Mouse (Mus musculus): Measurements from ENCODE around the gene Vars.
A peak's percentile ranks its signal among the peaks of the same experiment; 100 is the strongest.

Vars gene

GRCm38 (mm10) chr17:35050126-35050750 is 49.5 kb downstream of the Vars start:
- peak; percentile 86 for DNase-seq

GRCm38 (mm10) chr17:35051156-35052086 is 50.6 kb downstream of the Vars start:
- peak; percentile 77 for DNase-seq

- DNase-seq, result no peak
These were observed 51.5 kb downstream of the Vars start for GRCm38 (mm10) chr17:35052271-35052798.

- DNase-seq, result no peak
These were observed 55.1 kb downstream of the Vars start for GRCm38 (mm10) chr17:35055691-35056495.

- DNase-seq, result no peak
These were observed 56.3 kb downstream of the Vars start for GRCm38 (mm10) chr17:35057090-35057489.

- no peak for DNase-seq
These were observed 57.5 kb downstream of the Vars start for GRCm38 (mm10) chr17:35058316-35058715.

- peak; percentile 93 for DNase-seq
These were observed 58.4 kb downstream of the Vars start, which contains the start of gene Ddah2 for GRCm38 (mm10) chr17:35058911-35059892. Ddah2 (plus strand) TSS chr17:35059035.

GRCm38 (mm10) chr17:35060071-35060470 is 59.3 kb downstream of the Vars start:
- no peak for DNase-seq

GRCm38 (mm10) chr17:35060737-35061297 is 60.0 kb downstream of the Vars start:
- DNase-seq, result no peak

- DNase-seq, result no peak
These were observed 60.5 kb downstream of the Vars start for GRCm38 (mm10) chr17:35061299-35061698.

GRCm38 (mm10) chr17:35063466-35063865 is 62.7 kb downstream of the Vars start:
- no peak for DNase-seq

- DNase-seq, result no peak
These were observed 63.6 kb downstream of the Vars start for GRCm38 (mm10) chr17:35064378-35064877.

- no peak for DNase-seq
These were observed 64.5 kb downstream of the Vars start, which contains the start of gene Ly6g6c for GRCm38 (mm10) chr17:35064951-35065947. Ly6g6c (plus strand) TSS chr17:35065388.
